Comparison of ENCODE assay signal across 25 mouse cellular contexts in genomic region chr9:37808976-37809375, GRCm38 (mm10). TPM values are rescaled to one million over a fixed set of nuclear protein-coding genes. Genes with fewer than 3 reads are reported as not detected.
DNase-seq lines count a peak whose midpoint lies in the region; ATAC-seq and TF ChIP-seq lines count a peak whose summit lies in the region.
"Had no signal": no experiment of that assay in that cellular context is flagged by ENCODE, and none has a peak within 500 bp of the region (broad histone marks: within the 10 kb centered on the region; RNA-seq: fewer than 3 reads in every experiment).

No protein-coding gene starts in this region.

- no peaks in the 10 kb centered on the region for H3K27me3 ChIP-seq in heart, embryonic 10.5 days (ENCODE audit: insufficient read depth, poor library complexity, severe bottlenecking)
- H3K27me3 ChIP-seq in limb, embryonic 14.5 days (ENCODE audit: control insufficient read depth, insufficient read depth, low read length): no peaks in the 10 kb centered on the region
- no peaks in the 10 kb centered on the region for H3K27me3 ChIP-seq in limb, embryonic 10.5 days (ENCODE audit: low read depth, poor library complexity, severe bottlenecking)
- H3K27me3 ChIP-seq: heart, embryonic 12.5 days; intestine, embryonic 15.5 days had no signal

- WGBS in heart, embryonic 10.5 days: 66% methylated on average over 2 of the region's 2 CpGs
- 79% methylated on average over 2 of the region's 2 CpGs for WGBS in limb, embryonic 14.5 days
- 87% methylated on average over 2 of the region's 2 CpGs for WGBS in limb, embryonic 10.5 days

- no peaks in the 10 kb centered on the region for H3K9me3 ChIP-seq in heart, embryonic 10.5 days
- no peaks in the 10 kb centered on the region for H3K9me3 ChIP-seq in limb, embryonic 14.5 days (ENCODE audit: control insufficient read depth, low read length)
- H3K9me3 ChIP-seq in limb, embryonic 10.5 days (replicated peaks): no peaks in the 10 kb centered on the region
- H3K9me3 ChIP-seq: heart, embryonic 12.5 days; intestine, embryonic 15.5 days had no signal

- no peak overlapping the region for H3K4me3 ChIP-seq in heart, embryonic 10.5 days
- H3K4me3 ChIP-seq in limb, embryonic 14.5 days (replicated peaks; ENCODE audit: low read length): no peak overlapping the region
- no peak overlapping the region for H3K4me3 ChIP-seq in limb, embryonic 10.5 days
- H3K4me3 ChIP-seq: heart, embryonic 12.5 days; intestine, embryonic 15.5 days had no signal

- no peaks in the 10 kb centered on the region for H3K4me1 ChIP-seq in heart, embryonic 10.5 days
- H3K4me1 ChIP-seq in limb, embryonic 14.5 days (ENCODE audit: control insufficient read depth, insufficient read depth, low read length): no peaks in the 10 kb centered on the region
- H3K4me1 ChIP-seq in limb, embryonic 10.5 days: no peaks in the 10 kb centered on the region
- H3K4me1 ChIP-seq: intestine, embryonic 15.5 days had no signal

- H3K4me2 ChIP-seq in limb, embryonic 14.5 days (replicated peaks; ENCODE audit: low read depth, low read length, severe bottlenecking): no peak overlapping the region
- H3K4me2 ChIP-seq: heart, embryonic 12.5 days; intestine, embryonic 15.5 days had no signal

- TF ChIP-seq POLR2A in limb, embryonic 14.5 days (IDR thresholded peaks at IDR 0.05; ENCODE audit: borderline replicate concordance, extremely low read depth, insufficient read depth, insufficient read length): no peak

- ATAC-seq in limb, embryonic 14.5 days (ENCODE audit: low FRiP score, low read depth): no peak
- ATAC-seq: forebrain, embryonic 16.5 days; intestine, embryonic 15.5 days had no signal

- H3K27ac ChIP-seq in heart, embryonic 10.5 days: no peak overlapping the region
- no peak overlapping the region for H3K27ac ChIP-seq in limb, embryonic 14.5 days (replicated peaks; ENCODE audit: low read depth, low read length)
- no peak overlapping the region for H3K27ac ChIP-seq in limb, embryonic 10.5 days
- H3K27ac ChIP-seq: intestine, embryonic 15.5 days; liver, embryonic 14.5 days had no signal

- no peaks in the 10 kb centered on the region for H3K36me3 ChIP-seq in heart, embryonic 10.5 days
- H3K36me3 ChIP-seq in limb, embryonic 14.5 days (ENCODE audit: control insufficient read depth, insufficient read depth, low read length): no peaks in the 10 kb centered on the region
- no peaks in the 10 kb centered on the region for H3K36me3 ChIP-seq in limb, embryonic 10.5 days
- H3K36me3 ChIP-seq: heart, embryonic 12.5 days; intestine, embryonic 15.5 days had no signal

- peak; percentile 8 to 10 for DNase-seq in heart, postnatal 10 days
- DNase-seq in heart, embryonic 10.5 days (ENCODE audit: low spot score): no peak
- DNase-seq in limb, embryonic 14.5 days (ENCODE audit: low spot score): peak; percentile 5
- no peak for DNase-seq in limb, embryonic 10.5 days (ENCODE audit: low spot score)
- peak; percentile 52 for DNase-seq in Muller cell, postnatal 12 days (ENCODE audit: inconsistent ontology term)
- peak; percentile 79 for DNase-seq in adrenal gland, postnatal 14 days
- DNase-seq in urinary bladder, postnatal 10 days (ENCODE audit: low spot score): no peak
- no peak for DNase-seq in gastrocnemius, postnatal 14 days
- DNase-seq: cerebellum, adult 8-10 months; embryo, embryonic 11 days; gastrocnemius, postnatal 36 days; layer of hippocampus, postnatal 36 days; lung, postnatal 10 days; right cerebral cortex, postnatal 25 days; thymus, adult 2 months had no signal

- H3K9ac ChIP-seq in limb, embryonic 14.5 days (ENCODE audit: low read depth, low read length, severe bottlenecking): no peak overlapping the region
- H3K9ac ChIP-seq: heart, embryonic 12.5 days; intestine, embryonic 15.5 days; liver, embryonic 14.5 days had no signal

- intact Hi-C loops in heart, postnatal 10 days (cut with DNase I): no loop called here
- intact Hi-C loops in gastrocnemius, postnatal 14 days (cut with DNase I; ENCODE audit: low total_unique reads): no loop called here

RNA-seq across cellular contexts. Expression of gene Olfr876, which starts 6.1 kb away (rescaled TPM):
- not detected for total RNA-seq in heart, postnatal 10 days (2021)
- not detected in 2 replicates for polyA plus RNA-seq in heart, embryonic 10.5 days (2016; fragmentation: Nextera tagmentation; extraction: Ambion mirVana)
- not detected in 2 replicates for polyA plus RNA-seq in limb, embryonic 14.5 days (2012; rRNA removed)
- polyA plus RNA-seq in limb, embryonic 14.5 days (2014; fragmentation: Nextera tagmentation; extraction: Ambion mirVana): not detected in 2 replicates
- not detected in 2 replicates for polyA plus RNA-seq in limb, embryonic 10.5 days (2016; fragmentation: Nextera tagmentation; extraction: Ambion mirVana)
- not detected in 2 replicates for total RNA-seq in adrenal gland, postnatal 14 days (2021)
- not detected for total RNA-seq in gastrocnemius, postnatal 14 days (2021)
- total RNA-seq: gastrocnemius, postnatal 36 days; layer of hippocampus, postnatal 36 days; megakaryocyte-erythroid progenitor cell, adult 5-6 weeks; neutrophil, adult 5-6 weeks had no signal
- polyA plus RNA-seq: C2C12; forebrain, embryonic 16.5 days; heart, embryonic 12.5 days; hindbrain, embryonic 11.5 days; intestine, embryonic 15.5 days; large intestine, adult 2 months; limb, embryonic 11.5 days; liver, embryonic 14.5 days; thymus, adult 2 months had no signal

RNA-seq across cellular contexts. Expression of gene Olfr875, which starts 37.3 kb away (rescaled TPM):
- total RNA-seq in heart, postnatal 10 days (2021): not detected
- not detected in 2 replicates for polyA plus RNA-seq in heart, embryonic 10.5 days (2016; fragmentation: Nextera tagmentation; extraction: Ambion mirVana)
- polyA plus RNA-seq in limb, embryonic 14.5 days (2012; rRNA removed): 0.14 and 0.27 TPM in 2 replicates
- not detected in 2 replicates for polyA plus RNA-seq in limb, embryonic 14.5 days (2014; fragmentation: Nextera tagmentation; extraction: Ambion mirVana)
- not detected in 2 replicates for polyA plus RNA-seq in limb, embryonic 10.5 days (2016; fragmentation: Nextera tagmentation; extraction: Ambion mirVana)
- total RNA-seq in adrenal gland, postnatal 14 days (2021): not detected in 2 replicates
- total RNA-seq in gastrocnemius, postnatal 14 days (2021): not detected
- total RNA-seq: gastrocnemius, postnatal 36 days; layer of hippocampus, postnatal 36 days; megakaryocyte-erythroid progenitor cell, adult 5-6 weeks; neutrophil, adult 5-6 weeks had no signal
- polyA plus RNA-seq: C2C12; forebrain, embryonic 16.5 days; heart, embryonic 12.5 days; hindbrain, embryonic 11.5 days; intestine, embryonic 15.5 days; large intestine, adult 2 months; limb, embryonic 11.5 days; liver, embryonic 14.5 days; thymus, adult 2 months had no signal

RNA-seq across cellular contexts. Expression of gene Olfr877, which starts 45.1 kb away (rescaled TPM):
- not detected for total RNA-seq in heart, postnatal 10 days (2021)
- not detected in 2 replicates for polyA plus RNA-seq in heart, embryonic 10.5 days (2016; fragmentation: Nextera tagmentation; extraction: Ambion mirVana)
- polyA plus RNA-seq in limb, embryonic 14.5 days (2012; rRNA removed): not detected in 2 replicates
- polyA plus RNA-seq in limb, embryonic 14.5 days (2014; fragmentation: Nextera tagmentation; extraction: Ambion mirVana): not detected in 2 replicates
- polyA plus RNA-seq in limb, embryonic 10.5 days (2016; fragmentation: Nextera tagmentation; extraction: Ambion mirVana): not detected in 2 replicates
- not detected in 2 replicates for total RNA-seq in adrenal gland, postnatal 14 days (2021)
- total RNA-seq in gastrocnemius, postnatal 14 days (2021): not detected
- total RNA-seq: gastrocnemius, postnatal 36 days; megakaryocyte-erythroid progenitor cell, adult 5-6 weeks; neutrophil, adult 5-6 weeks had no signal
- polyA plus RNA-seq: C2C12; forebrain, embryonic 16.5 days; heart, embryonic 12.5 days; hindbrain, embryonic 11.5 days; intestine, embryonic 15.5 days; large intestine, adult 2 months; limb, embryonic 11.5 days; liver, embryonic 14.5 days; thymus, adult 2 months had no signal

Comparison
In these comparisons a context has a peak if more than half of its experiments do, and no peak if none do; other contexts are left out.
1. DNase-seq: peak in heart, postnatal 10 days (2 of 2), limb, embryonic 14.5 days (single experiment), Muller cell, postnatal 12 days (single experiment) and adrenal gland, postnatal 14 days (single experiment); none in heart, embryonic 10.5 days (single experiment), limb, embryonic 10.5 days (single experiment), urinary bladder, postnatal 10 days (single experiment) and gastrocnemius, postnatal 14 days (single experiment).